ENCODE assay signal across 7 mouse cellular contexts in the genomic region with DNA sequence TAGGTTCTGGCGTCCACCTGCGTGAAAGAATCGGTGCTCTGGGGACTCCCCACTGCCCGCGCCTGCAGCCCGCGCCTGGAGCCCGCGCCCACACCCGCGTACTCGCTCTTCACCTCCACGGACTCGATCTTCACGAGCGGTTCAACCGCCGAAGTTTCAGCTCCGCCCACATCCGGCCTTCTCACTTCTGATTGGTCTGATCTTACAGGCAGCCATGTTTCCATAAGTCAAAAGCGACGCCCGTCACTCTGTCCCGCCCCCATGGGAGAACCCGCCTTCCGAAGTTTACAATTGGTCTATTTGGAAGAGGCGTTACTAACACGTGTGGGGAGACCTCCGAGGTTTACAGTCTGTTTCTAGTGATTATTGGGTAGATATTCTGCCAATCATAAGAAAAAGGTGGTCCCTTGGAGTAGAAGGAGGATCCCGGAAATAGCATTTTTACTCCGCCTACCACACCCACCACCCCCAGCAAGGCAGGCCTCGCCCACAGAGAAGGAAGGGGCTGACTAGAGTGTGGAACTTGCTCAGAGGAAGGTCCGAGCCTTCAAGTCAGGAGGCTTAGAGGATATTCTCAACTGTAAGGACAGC. TPM values are rescaled to one million over a fixed set of nuclear protein-coding genes. Genes with fewer than 3 reads are reported as not detected.
DNase-seq lines count a peak whose midpoint lies in the region; ATAC-seq and TF ChIP-seq lines count a peak whose summit lies in the region.

A gene (minus strand): TSS at position 175 of the 591 bp plus-strand sequence.

- no peaks in the 10 kb centered on the region for H3K27me3 ChIP-seq in embryonic facial prominence, embryonic 10.5 days (replicated peaks; ENCODE audit: low read depth, poor library complexity, severe bottlenecking)
- H3K27me3 ChIP-seq in intestine, postnatal 0 days (replicated peaks; ENCODE audit: control insufficient read depth, insufficient read depth, low read length): no peaks in the 10 kb centered on the region
- no peaks in the 10 kb centered on the region for H3K27me3 ChIP-seq in midbrain, embryonic 12.5 days
- no peaks in the 10 kb centered on the region for H3K27me3 ChIP-seq in small intestine, adult 2 months (ENCODE audit: control insufficient read depth, insufficient read depth, low read length)

- H3K4me2 ChIP-seq in intestine, postnatal 0 days (replicated peaks; ENCODE audit: low read depth): peak within 1 kb of the TSS; percentile 73
- H3K4me2 ChIP-seq in midbrain, embryonic 12.5 days (replicated peaks): peak within 1 kb of the TSS; percentile 74

- peak within 1 kb of the TSS; percentile 84 for H3K27ac ChIP-seq in embryonic facial prominence, embryonic 10.5 days (replicated peaks)
- no peak within 1 kb of the TSS for H3K27ac ChIP-seq in intestine, postnatal 0 days (ENCODE audit: low read depth, low read length)
- 0 out of 2 replicates have a peak within 1 kb of the TSS, but pooled peaks have one; percentile 3 for H3K27ac ChIP-seq in midbrain, embryonic 12.5 days (replicated peaks)
- H3K27ac ChIP-seq in small intestine, adult 2 months (ENCODE audit: insufficient read depth, low read depth, low read length): no peak within 1 kb of the TSS

- DNase-seq in adrenal gland, postnatal 10 days: peak; percentile 97
- DNase-seq in embryonic facial prominence, embryonic 10.5 days (ENCODE audit: low spot score): peak; percentile 97
- DNase-seq in gonadal fat pad, adult 2 months (ENCODE audit: low read depth): peak; percentile 97
- peak; percentile 98 for DNase-seq in left cerebral cortex, postnatal 4 days

- peaks cover 13% of the 10 kb centered on the region for H3K36me3 ChIP-seq in embryonic facial prominence, embryonic 10.5 days (replicated peaks)
- peaks cover 5% of the 10 kb centered on the region; the same call in 1 of the 2 replicates for H3K36me3 ChIP-seq in intestine, postnatal 0 days (ENCODE audit: control insufficient read depth, insufficient read depth)
- H3K36me3 ChIP-seq in midbrain, embryonic 12.5 days: no peaks in the 10 kb centered on the region
- H3K36me3 ChIP-seq in small intestine, adult 2 months (ENCODE audit: control insufficient read depth, insufficient read depth, low read length): no peaks in the 10 kb centered on the region

- WGBS in embryonic facial prominence, embryonic 10.5 days: under 1% methylated on average over 33 of the region's 33 CpGs
- under 1% methylated on average over 33 of the region's 33 CpGs for WGBS in intestine, postnatal 0 days
- under 1% methylated on average over 33 of the region's 33 CpGs for WGBS in midbrain, embryonic 12.5 days
- WGBS in small intestine, adult 2 months: 1% methylated on average over 33 of the region's 33 CpGs

- H3K4me3 ChIP-seq in embryonic facial prominence, embryonic 10.5 days: peak within 1 kb of the TSS; percentile 88
- H3K4me3 ChIP-seq in intestine, postnatal 0 days (ENCODE audit: low read depth, low read length): peak within 1 kb of the TSS; percentile 73
- H3K4me3 ChIP-seq in midbrain, embryonic 12.5 days: peak within 1 kb of the TSS; percentile 82
- H3K4me3 ChIP-seq in small intestine, adult 2 months (ENCODE audit: low read depth, low read length): peak within 1 kb of the TSS; percentile 92

- intact Hi-C loops in left cerebral cortex, postnatal 4 days (cut with DNase I): no loop called here

- ATAC-seq in intestine, postnatal 0 days: peak; percentile 100
- ATAC-seq in midbrain, embryonic 12.5 days (ENCODE audit: low FRiP score, low read depth): peak; percentile 99

- no peak for TF ChIP-seq CTCF in intestine, postnatal 0 days (IDR thresholded peaks at IDR 0.05; ENCODE audit: low read depth)
- no peak for TF ChIP-seq CTCF in small intestine, adult 2 months (IDR thresholded peaks at IDR 0.05; ENCODE audit: extremely low read depth, insufficient read length, insufficient replicate concordance, low read depth, low read length)

- H3K9ac ChIP-seq in intestine, postnatal 0 days (ENCODE audit: low read depth, low read length): peak within 1 kb of the TSS; percentile 43; the same call in 1 of the 2 replicates
- peak within 1 kb of the TSS; percentile 62 for H3K9ac ChIP-seq in midbrain, embryonic 12.5 days (replicated peaks)

- peak; percentile 56; the same call in 1 of the 2 replicates for TF ChIP-seq POLR2A in small intestine, adult 2 months (IDR thresholded peaks at IDR 0.05; ENCODE audit: low read depth, low read length)

- H3K9me3 ChIP-seq in embryonic facial prominence, embryonic 10.5 days: no peaks in the 10 kb centered on the region
- H3K9me3 ChIP-seq in intestine, postnatal 0 days (ENCODE audit: control insufficient read depth): no peaks in the 10 kb centered on the region
- no peaks in the 10 kb centered on the region for H3K9me3 ChIP-seq in midbrain, embryonic 12.5 days

- H3K4me1 ChIP-seq in embryonic facial prominence, embryonic 10.5 days: peaks cover 25% of the 10 kb centered on the region
- H3K4me1 ChIP-seq in intestine, postnatal 0 days (replicated peaks; ENCODE audit: control insufficient read depth, insufficient read depth, low read length): no peaks in the 10 kb centered on the region
- peaks cover 22% of the 10 kb centered on the region for H3K4me1 ChIP-seq in midbrain, embryonic 12.5 days
- H3K4me1 ChIP-seq in small intestine, adult 2 months (ENCODE audit: control insufficient read depth, insufficient read depth, insufficient read length, low read length): peaks cover 1% of the 10 kb centered on the region; the same call in 1 of the 2 replicates

RNA-seq across cellular contexts. Expression of the gene that starts here (rescaled TPM):
- 10 to 100 TPM; 12.5 to 13.9 TPM for total RNA-seq in adrenal gland, postnatal 10 days (2021)
- 30.9 and 34.8 TPM in 2 replicates for polyA plus RNA-seq in embryonic facial prominence, embryonic 10.5 days (2016; fragmentation: Nextera tagmentation; extraction: Ambion mirVana)
- 20.1 and 23.2 TPM in 2 replicates for polyA plus RNA-seq in gonadal fat pad, adult 2 months (2012; rRNA removed)
- 13.5 and 15.1 TPM in 2 replicates for polyA plus RNA-seq in intestine, postnatal 0 days (2015; fragmentation: Nextera tagmentation; extraction: Ambion mirVana)
- 10 to 100 TPM; 16.0 to 23.3 TPM for total RNA-seq in left cerebral cortex, postnatal 4 days (2021)
- 34.7 and 38.7 TPM in 2 replicates for polyA plus RNA-seq in midbrain, embryonic 12.5 days (2016; fragmentation: Nextera tagmentation; extraction: Ambion mirVana)
- 11.1 and 21.4 TPM in 2 replicates for polyA plus RNA-seq in small intestine, adult 2 months (2012; rRNA removed)

Comparison
In these comparisons a context has a peak if more than half of its experiments do, and no peak if none do; other contexts are left out.
1. H3K27ac ChIP-seq: peak in embryonic facial prominence, embryonic 10.5 days (single experiment) and midbrain, embryonic 12.5 days (single experiment); none in intestine, postnatal 0 days (single experiment) and small intestine, adult 2 months (single experiment).
2. Peak in every context shown above with its lines, with median percentiles within 50 percentile points of each other: DNase-seq and H3K4me3 ChIP-seq.